1 mouse cellular context compared by ENCODE assay signal in the genomic region with DNA sequence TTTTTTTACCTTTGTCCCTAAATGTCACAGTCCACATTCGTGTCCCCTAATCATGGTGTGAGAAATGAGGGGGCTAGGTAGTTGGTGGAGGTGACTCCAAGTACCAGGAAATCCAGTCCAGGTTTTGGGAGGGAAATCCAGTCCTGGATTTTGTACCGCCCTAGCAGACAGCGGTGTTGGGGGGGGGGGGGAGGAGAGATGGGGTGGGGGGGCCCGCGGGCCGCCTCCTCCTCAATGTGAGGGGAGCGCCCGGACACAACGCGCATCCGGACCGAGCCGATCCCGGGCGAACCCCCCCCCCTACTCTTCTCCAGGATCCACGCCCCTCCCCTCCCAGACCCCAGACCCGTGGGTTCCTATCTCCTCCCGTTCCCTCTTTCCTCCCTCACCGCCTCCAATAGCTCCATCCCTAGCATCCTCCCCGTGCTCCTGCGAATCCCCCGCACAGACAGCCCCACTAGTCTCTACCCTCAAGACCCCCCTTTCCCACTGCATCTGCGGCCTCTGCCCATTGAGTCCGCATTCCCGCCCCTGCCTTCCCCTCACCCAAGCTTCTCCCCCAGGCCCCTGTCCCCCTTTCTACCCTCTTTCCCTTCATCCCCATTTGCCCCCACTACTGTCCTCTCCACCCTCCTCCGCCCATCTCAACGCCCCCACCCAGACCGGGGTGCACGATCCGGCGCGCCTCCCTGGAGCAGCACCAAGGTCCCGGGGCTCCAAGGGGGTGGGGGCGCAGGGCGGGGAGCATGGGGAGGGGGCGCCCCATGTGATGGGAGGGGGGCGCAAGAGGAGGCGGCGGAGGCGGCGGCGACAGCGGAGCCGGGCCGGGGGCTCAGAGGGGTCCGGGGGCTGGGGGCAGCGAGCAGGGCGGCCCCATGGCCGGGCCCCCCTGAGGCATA.
TF ChIP-seq lines count a peak whose summit lies in the region.

No protein-coding gene starts in this region.

TF ChIP-seq in C2C12, 6 proteins besides CTCF, POLR2A, EP300 and RAD21:
- TF ChIP-seq MAX (IDR thresholded peaks at IDR 0.05) (no peak), USF1 (IDR thresholded peaks at IDR 0.05; ENCODE audit: low read depth) (no peak), FOSL1 (IDR thresholded peaks at IDR 0.05; ENCODE audit: insufficient read depth, low read length, poor library complexity, severe bottlenecking) (no peak), CEBPB (IDR thresholded peaks at IDR 0.05; ENCODE audit: low read depth) (no peak), MYOD1 (IDR thresholded peaks at IDR 0.05; ENCODE audit: control insufficient read depth, insufficient read length, low read depth) (no peak), MYOG (IDR thresholded peaks at IDR 0.05; ENCODE audit: control insufficient read depth, extremely low read depth, insufficient read length) (no peak)
